Mouse (Mus musculus): ENCODE results near the gene Tmem186. TPM values are rescaled to one million over a fixed set of nuclear protein-coding genes. Genes with fewer than 3 reads are reported as not detected.
A peak's percentile ranks its signal among the peaks of the same experiment; 100 is the strongest.

Tmem186 gene
- polyA plus RNA-seq, 1 experiment from 2014 or later: 19.7 TPM

GRCm38 (mm10) chr16:8674165-8674564 lies 36.7 kb upstream of the Tmem186 start:
- Histone ChIP-seq H3K27ac (no peak overlapping the region), H3K27me3 (no peaks in the 10 kb centered on the region; the same call in 1 of the 2 replicates), H3K9me3 (no peaks in the 10 kb centered on the region), H3K4me3 (no peak overlapping the region), H3K4me1 (peaks cover 19% of the 10 kb centered on the region), H3K9ac (no peak overlapping the region), H3K36me3 (no peaks in the 10 kb centered on the region), H3K4me2 (no peak overlapping the region)
- 2% methylated on average over 8 of the region's 8 CpGs for WGBS
- no peak for ATAC-seq (ENCODE audit: borderline replicate concordance, extremely low read depth, low FRiP score, low TSS enrichment)

- H3K36me3 ChIP-seq: no peaks in the 10 kb centered on the region
- peaks cover 25% of the 10 kb centered on the region for H3K4me1 ChIP-seq
- ATAC-seq (ENCODE audit: borderline replicate concordance, extremely low read depth, low FRiP score, low TSS enrichment): no peak
- no peak overlapping the region for H3K27ac ChIP-seq
- H3K4me2 ChIP-seq: no peak overlapping the region
- H3K4me3 ChIP-seq: no peak overlapping the region
- 52% methylated on average over 6 of the region's 6 CpGs for WGBS
- H3K27me3 ChIP-seq: no peaks in the 10 kb centered on the region; the same call in 1 of the 2 replicates
- H3K9ac ChIP-seq: no peak overlapping the region
- no peaks in the 10 kb centered on the region for H3K9me3 ChIP-seq
Observed at GRCm38 (mm10) chr16:8673343-8673742, 35.8 kb upstream of the Tmem186 start.

- no peak overlapping the region for H3K4me3 ChIP-seq
- H3K4me2 ChIP-seq: no peak overlapping the region
- H3K27ac ChIP-seq: no peak overlapping the region
- H3K27me3 ChIP-seq: no peaks in the 10 kb centered on the region; the same call in 1 of the 2 replicates
- no peaks in the 10 kb centered on the region for H3K9me3 ChIP-seq
- no peaks in the 10 kb centered on the region for H3K36me3 ChIP-seq
- no peak for ATAC-seq (ENCODE audit: borderline replicate concordance, extremely low read depth, low FRiP score, low TSS enrichment)
- no peak overlapping the region for H3K9ac ChIP-seq
- H3K4me1 ChIP-seq: peaks cover 31% of the 10 kb centered on the region
Observed at GRCm38 (mm10) chr16:8672811-8673210, 35.3 kb upstream of the Tmem186 start.

- H3K4me1 ChIP-seq: peaks cover 35% of the 10 kb centered on the region
Observed at GRCm38 (mm10) chr16:8672350-8672687, 34.8 kb upstream of the Tmem186 start.

GRCm38 (mm10) chr16:8671551-8672349 lies 34.2 kb upstream of the Tmem186 start, which contains the start of gene Carhsp1:
Gene Carhsp1 (minus strand): TSS chr16:8672155.
- H3K4me2 ChIP-seq: peak within 1 kb of the TSS; percentile 85
- under 1% methylated on average over 66 of the region's 67 CpGs for WGBS
- H3K4me3 ChIP-seq: peak within 1 kb of the TSS; percentile 77
- H3K27me3 ChIP-seq: no peaks in the 10 kb centered on the region; the same call in 1 of the 2 replicates
- H3K9ac ChIP-seq: peak within 1 kb of the TSS; percentile 55
- no peaks in the 10 kb centered on the region for H3K9me3 ChIP-seq
- ATAC-seq (ENCODE audit: borderline replicate concordance, extremely low read depth, low FRiP score, low TSS enrichment): peak; percentile 94
- peak within 1 kb of the TSS; percentile 88 for H3K27ac ChIP-seq
- H3K36me3 ChIP-seq: no peaks in the 10 kb centered on the region
- peaks cover 41% of the 10 kb centered on the region for H3K4me1 ChIP-seq

More at GRCm38 (mm10) chr16:8672350-8672687, 34.8 kb upstream of the Tmem186 start:
- Histone ChIP-seq H3K4me2 (peak overlapping the region; percentile 85), H3K9me3 (no peaks in the 10 kb centered on the region), H3K27me3 (no peaks in the 10 kb centered on the region; the same call in 1 of the 2 replicates), H3K9ac (0 out of 2 replicates have a peak overlapping the region, but pooled peaks have one; percentile 40), H3K27ac (no peak overlapping the region), H3K4me3 (peak overlapping the region; percentile 77), H3K36me3 (no peaks in the 10 kb centered on the region)
- ATAC-seq (ENCODE audit: borderline replicate concordance, extremely low read depth, low FRiP score, low TSS enrichment): no peak
- WGBS: under 1% methylated on average over 18 of the region's 18 CpGs

- Histone ChIP-seq H3K36me3 (no peaks in the 10 kb centered on the region), H3K4me1 (peaks cover 55% of the 10 kb centered on the region), H3K27me3 (no peaks in the 10 kb centered on the region; the same call in 1 of the 2 replicates), H3K4me3 (peak overlapping the region; percentile 77), H3K4me2 (peak overlapping the region; percentile 85), H3K27ac (peak overlapping the region; percentile 88; the same call in 1 of the 2 replicates), H3K9me3 (no peaks in the 10 kb centered on the region), H3K9ac (peak overlapping the region; percentile 55)
- WGBS: 11% methylated on average over 12 of the region's 15 CpGs
- no peak for ATAC-seq (ENCODE audit: borderline replicate concordance, extremely low read depth, low FRiP score, low TSS enrichment)
Observed at GRCm38 (mm10) chr16:8670041-8671035, 32.8 kb upstream of the Tmem186 start.

- H3K9me3 ChIP-seq: no peaks in the 10 kb centered on the region
- H3K9ac ChIP-seq: no peak overlapping the region
- H3K4me3 ChIP-seq: peak overlapping the region; percentile 6; the same call in 1 of the 2 replicates
- no peak for ATAC-seq (ENCODE audit: borderline replicate concordance, extremely low read depth, low FRiP score, low TSS enrichment)
- H3K36me3 ChIP-seq: no peaks in the 10 kb centered on the region
- H3K4me1 ChIP-seq: peaks cover 61% of the 10 kb centered on the region
- 62% methylated on average over 5 of the region's 5 CpGs for WGBS
- H3K4me2 ChIP-seq: peak overlapping the region; percentile 85
- no peaks in the 10 kb centered on the region for H3K27me3 ChIP-seq
- no peak overlapping the region for H3K27ac ChIP-seq
Observed at GRCm38 (mm10) chr16:8669432-8669831, 31.9 kb upstream of the Tmem186 start.

- Histone ChIP-seq H3K9me3 (no peaks in the 10 kb centered on the region), H3K36me3 (peaks cover 3% of the 10 kb centered on the region; the same call in 1 of the 2 replicates), H3K4me2 (no peak overlapping the region), H3K27ac (no peak overlapping the region), H3K4me3 (no peak overlapping the region), H3K4me1 (peaks cover 61% of the 10 kb centered on the region), H3K27me3 (no peaks in the 10 kb centered on the region), H3K9ac (no peak overlapping the region)
- WGBS: 65% methylated on average over 2 of the region's 2 CpGs
- ATAC-seq (ENCODE audit: borderline replicate concordance, extremely low read depth, low FRiP score, low TSS enrichment): no peak
Observed at GRCm38 (mm10) chr16:8668386-8668785, 30.9 kb upstream of the Tmem186 start.

- H3K27me3 ChIP-seq: no peaks in the 10 kb centered on the region
- no peak overlapping the region for H3K4me2 ChIP-seq
- ATAC-seq (ENCODE audit: borderline replicate concordance, extremely low read depth, low FRiP score, low TSS enrichment): no peak
- no peak overlapping the region for H3K4me3 ChIP-seq
- H3K4me1 ChIP-seq: peaks cover 61% of the 10 kb centered on the region
- 67% methylated on average over 4 of the region's 4 CpGs for WGBS
- H3K36me3 ChIP-seq: peaks cover 3% of the 10 kb centered on the region; the same call in 1 of the 2 replicates
- H3K9me3 ChIP-seq: no peaks in the 10 kb centered on the region
- no peak overlapping the region for H3K27ac ChIP-seq
- H3K9ac ChIP-seq: no peak overlapping the region
Observed at GRCm38 (mm10) chr16:8667814-8668213, 30.3 kb upstream of the Tmem186 start.

- H3K4me1 ChIP-seq: peaks cover 61% of the 10 kb centered on the region
- 0 out of 2 replicates have a peak overlapping the region, but pooled peaks have one; percentile 4 for H3K4me2 ChIP-seq
- no peak overlapping the region for H3K27ac ChIP-seq
Observed at GRCm38 (mm10) chr16:8667261-8667660, 29.7 kb upstream of the Tmem186 start.

GRCm38 (mm10) chr16:8666452-8666851 lies 28.9 kb upstream of the Tmem186 start:
- Histone ChIP-seq H3K4me2 (no peak overlapping the region), H3K4me3 (no peak overlapping the region), H3K27ac (0 out of 2 replicates have a peak overlapping the region, but pooled peaks have one; percentile 21), H3K9ac (no peak overlapping the region), H3K36me3 (peaks cover 7% of the 10 kb centered on the region; the same call in 1 of the 2 replicates), H3K27me3 (no peaks in the 10 kb centered on the region), H3K9me3 (no peaks in the 10 kb centered on the region), H3K4me1 (peaks cover 61% of the 10 kb centered on the region)
- WGBS: 35% methylated on average over 2 of the region's 2 CpGs
- no peak for ATAC-seq (ENCODE audit: borderline replicate concordance, extremely low read depth, low FRiP score, low TSS enrichment)

More at GRCm38 (mm10) chr16:8667261-8667660, 29.7 kb upstream of the Tmem186 start:
- 66% methylated on average over 7 of the region's 7 CpGs for WGBS
- H3K36me3 ChIP-seq: peaks cover 7% of the 10 kb centered on the region; the same call in 1 of the 2 replicates
- no peaks in the 10 kb centered on the region for H3K9me3 ChIP-seq
- H3K4me3 ChIP-seq: no peak overlapping the region
- H3K27me3 ChIP-seq: no peaks in the 10 kb centered on the region
- no peak for ATAC-seq (ENCODE audit: borderline replicate concordance, extremely low read depth, low FRiP score, low TSS enrichment)
- no peak overlapping the region for H3K9ac ChIP-seq
